Mouse (Mus musculus) liver, postnatal 0 days (tissue): ENCODE measurements around the gene Galnt10. TPM values are rescaled to one million over a fixed set of nuclear protein-coding genes. Genes with fewer than 3 reads are reported as not detected.

Experiments
- ATAC-seq: fragments of 200-750 bp; cut with Nextera tagmentation; 2 replicates; pipeline ENCODE4 v1.8.0; 2017; ENCODE audit warnings: mild to moderate bottlenecking, moderate library complexity
- DNase-seq: peaks from one replicate; pipeline ENCODE4 v3.0.0-alpha.2; 2016
- H3K27ac ChIP-seq: fragments of 300-500 bp; sonication (generic); 2 replicates; pipeline ENCODE4 v1.5.1; 2014; ENCODE audit warnings: antibody characterized with exemption, moderate library complexity, mild to moderate bottlenecking, low read depth
- H3K27me3 ChIP-seq: fragments of 300-500 bp; sonication (generic); 2 replicates; pipeline ENCODE4 v1.6.1; 2014; ENCODE audit warnings: low read length, control low read depth, mixed read lengths; ENCODE audit not compliant: insufficient read depth
- H3K36me3 ChIP-seq: fragments of 300-500 bp; sonication (generic); replicated peaks from 2 replicates; pipeline ENCODE4 v1.6.1; 2014; ENCODE audit warnings: mild to moderate bottlenecking, control low read depth, low read length, moderate library complexity, mixed read lengths; ENCODE audit not compliant: insufficient read depth
- H3K4me1 ChIP-seq: fragments of 300-500 bp; sonication (generic); 2 replicates; pipeline ENCODE4 v1.6.1; 2014; ENCODE audit warnings: antibody characterized with exemption, mild to moderate bottlenecking, control low read depth; ENCODE audit not compliant: insufficient read depth
- H3K4me2 ChIP-seq: fragments of 300-500 bp; sonication (generic); 2 replicates; pipeline ENCODE4 v1.6.1; 2014; ENCODE audit warnings: low read depth, mild to moderate bottlenecking, low read length, moderate library complexity, mixed read lengths
- H3K4me3 ChIP-seq: fragments of 300-500 bp; sonication (generic); 2 replicates; pipeline ENCODE4 v1.5.1; 2014; ENCODE audit warnings: low read depth, low read length
- H3K9ac ChIP-seq: fragments of 300-500 bp; sonication (generic); replicated peaks from 2 replicates; pipeline ENCODE4 v1.6.1; 2014; ENCODE audit warnings: mild to moderate bottlenecking, moderate library complexity
- H3K9me3 ChIP-seq: fragments of 300-500 bp; sonication (generic); 2 replicates; pipeline ENCODE4 v1.6.1; 2016; ENCODE audit warnings: mild to moderate bottlenecking, control low read depth, low read length, mixed read lengths
- CTCF ChIP-seq: sonication (generic); IDR thresholded peaks from 2 replicates; pipeline ENCODE4 v1.5.1; 2016; ENCODE audit warnings: antibody characterized with exemption, low read depth
- EP300 ChIP-seq: IDR thresholded peaks from 2 replicates; pipeline ENCODE4 v1.6.1; 2016; ENCODE audit warnings: antibody characterized with exemption, low read depth, mild to moderate bottlenecking
- WGBS: fragments of 180-500 bp; shearing (Covaris S2); extraction: QIAGEN DNeasy Blood & Tissue Kit; methylation state at CpG from one replicate; pipeline ENCODE4 v1.1.7; 2014; ENCODE audit not compliant: insufficient replicate concordance; 5-methylcytosine and 5-hydroxymethylcytosine counted together
- polyA plus RNA-seq: library from polyadenylated mRNA; unstranded; fragments of >200 nt; fragmentation: Nextera tagmentation; extraction: Ambion mirVana; gene quantifications from 2 replicates; pipeline ENCODE4 v1.2.1, GENCODE M21; 2015

Galnt10 gene
- polyA plus RNA-seq, 1 experiment from 2014 or later: 8.2 TPM

DNA sequence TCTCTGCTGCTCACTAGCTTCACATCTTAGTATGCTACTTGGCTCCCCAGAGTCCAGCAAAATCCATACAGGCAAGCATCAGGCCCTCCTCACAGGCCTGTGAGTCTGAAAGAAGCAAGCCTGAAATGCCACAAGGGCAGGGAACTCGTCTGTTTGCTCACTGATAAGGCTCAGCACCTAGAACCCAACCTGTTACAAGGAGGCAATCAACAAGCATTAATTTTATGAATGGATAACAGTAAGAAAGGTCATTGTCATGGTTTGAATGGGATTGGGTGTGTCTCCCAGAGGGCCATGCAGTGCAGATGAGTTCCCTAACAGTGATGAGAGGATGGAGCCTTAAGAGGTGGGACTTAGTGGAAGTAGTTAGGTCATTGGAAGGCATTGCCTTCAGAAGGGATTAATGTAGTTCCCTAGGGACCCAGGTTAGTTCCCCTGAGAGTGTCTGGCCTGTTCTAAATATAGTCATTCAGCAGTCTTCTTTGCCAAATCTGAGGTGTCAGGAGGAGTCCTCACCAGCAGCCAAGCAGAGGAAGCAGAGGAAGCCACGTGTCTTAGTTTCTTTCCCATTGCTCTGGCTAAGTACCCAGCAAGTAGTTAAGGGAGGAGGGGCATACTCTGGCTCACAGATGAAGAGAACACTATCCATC is 43.3 kb upstream of the Galnt10 start:
- 34% methylated on average over 2 of the region's 2 CpGs for WGBS
- no peak overlapping the region for H3K4me2 ChIP-seq
- no peak overlapping the region for H3K27ac ChIP-seq
- no peaks in the 10 kb centered on the region for H3K9me3 ChIP-seq
- no peaks in the 10 kb centered on the region for H3K4me1 ChIP-seq
- DNase-seq (no peak), ATAC-seq (peak; percentile 50; the same call in 1 of the 2 replicates)
- no peak overlapping the region for H3K9ac ChIP-seq
- no peaks in the 10 kb centered on the region for H3K27me3 ChIP-seq
- no peaks in the 10 kb centered on the region for H3K36me3 ChIP-seq
- TF ChIP-seq CTCF: no peak
- TF ChIP-seq EP300: no peak
- no peak overlapping the region for H3K4me3 ChIP-seq

DNA sequence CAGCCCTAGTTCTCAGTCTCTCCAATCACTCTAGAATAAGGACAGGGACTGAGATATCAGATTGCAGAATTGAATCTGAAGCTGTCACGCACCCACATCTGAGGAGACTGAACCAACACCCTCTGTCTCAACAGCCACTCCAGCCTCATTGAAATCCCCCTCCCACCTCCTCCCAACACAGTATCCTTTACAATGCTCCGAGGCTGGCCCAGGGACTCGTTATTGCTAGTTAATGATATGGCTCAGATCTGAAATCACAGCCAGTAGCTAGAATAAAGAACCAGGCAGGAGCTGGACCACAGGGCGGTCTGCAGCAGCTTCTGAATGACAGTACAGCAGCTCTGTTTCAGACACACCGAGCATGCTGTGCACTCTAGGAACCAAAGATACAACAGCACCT is 40.2 kb upstream of the Galnt10 start:
- no peak for DNase-seq

DNA sequence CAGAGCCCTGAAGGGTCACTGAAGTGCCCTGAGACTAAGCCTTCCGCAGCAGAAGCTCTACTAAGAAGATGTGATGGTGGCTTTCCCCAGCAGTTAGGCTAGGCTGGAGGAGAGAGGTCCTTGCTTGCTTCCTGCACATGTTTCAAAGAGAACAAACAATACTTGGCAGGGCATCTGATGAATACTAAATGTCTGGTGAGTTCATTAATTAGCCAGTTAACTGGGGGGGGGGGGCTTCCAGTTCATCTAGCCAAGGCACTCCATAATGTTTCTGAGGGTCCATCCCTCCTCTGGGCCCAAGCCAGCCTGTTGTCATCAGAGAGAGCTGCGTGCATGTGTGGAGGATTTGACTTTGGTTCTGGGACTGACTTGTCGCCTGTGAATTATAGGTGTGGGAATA is 39.6 kb upstream of the Galnt10 start:
- no peaks in the 10 kb centered on the region for H3K36me3 ChIP-seq
- no peaks in the 10 kb centered on the region for H3K9me3 ChIP-seq
- H3K27me3 ChIP-seq: no peaks in the 10 kb centered on the region
- no peaks in the 10 kb centered on the region for H3K4me1 ChIP-seq
- no peak overlapping the region for H3K27ac ChIP-seq
- no peak overlapping the region for H3K4me2 ChIP-seq
- no peak overlapping the region for H3K4me3 ChIP-seq
- 78% methylated on average over 3 of the region's 3 CpGs for WGBS
- ATAC-seq: no peak
- TF ChIP-seq EP300 (no peak), CTCF (no peak)
- no peak for DNase-seq
- no peak overlapping the region for H3K9ac ChIP-seq

More for the DNA sequence above, 40.2 kb upstream of the Galnt10 start:
- no peak overlapping the region for H3K4me3 ChIP-seq
- no peak overlapping the region for H3K4me2 ChIP-seq
- no peak overlapping the region for H3K27ac ChIP-seq
- TF ChIP-seq EP300: no peak
- TF ChIP-seq CTCF: no peak
- no peak for ATAC-seq
- H3K4me1 ChIP-seq: no peaks in the 10 kb centered on the region
- H3K9me3 ChIP-seq: no peaks in the 10 kb centered on the region
- H3K27me3 ChIP-seq: no peaks in the 10 kb centered on the region
- no peak overlapping the region for H3K9ac ChIP-seq
- 53% methylated on average over 5 of the region's 5 CpGs for WGBS
- H3K36me3 ChIP-seq: no peaks in the 10 kb centered on the region

DNA sequence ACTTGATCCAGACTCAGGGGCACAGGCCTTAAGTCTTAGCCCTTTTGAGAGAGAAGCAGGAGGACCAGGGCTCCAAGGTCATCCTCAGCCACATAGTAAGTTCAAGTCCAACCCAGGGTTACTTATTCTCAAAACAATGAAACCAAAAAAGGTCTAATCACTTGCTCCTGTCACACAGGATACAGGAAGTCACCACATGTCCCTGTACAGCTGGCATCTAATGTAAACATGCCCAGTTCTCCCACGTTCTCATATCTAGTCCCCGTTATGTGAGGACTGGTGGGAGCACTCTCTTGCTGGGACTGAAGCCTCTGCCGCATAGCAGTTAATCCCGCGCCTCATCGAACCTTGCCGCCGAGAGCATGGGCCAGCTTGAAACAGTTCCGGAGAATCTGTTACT is 30.7 kb upstream of the Galnt10 start:
- DNase-seq (no peak), ATAC-seq (no peak)
- 79% methylated on average over 9 of the region's 9 CpGs for WGBS
- H3K4me2 ChIP-seq: no peak overlapping the region
- H3K4me1 ChIP-seq: 0 out of 2 replicates have a peak, but pooled peaks cover 2% of the 10 kb centered on the region
- H3K9ac ChIP-seq: no peak overlapping the region
- 0 out of 2 replicates have a peak, but pooled peaks cover 3% of the 10 kb centered on the region for H3K27me3 ChIP-seq
- H3K9me3 ChIP-seq: no peaks in the 10 kb centered on the region
- H3K27ac ChIP-seq: no peak overlapping the region
- H3K36me3 ChIP-seq: no peaks in the 10 kb centered on the region
- TF ChIP-seq EP300: no peak
- no peak for TF ChIP-seq CTCF
- no peak overlapping the region for H3K4me3 ChIP-seq

DNA sequence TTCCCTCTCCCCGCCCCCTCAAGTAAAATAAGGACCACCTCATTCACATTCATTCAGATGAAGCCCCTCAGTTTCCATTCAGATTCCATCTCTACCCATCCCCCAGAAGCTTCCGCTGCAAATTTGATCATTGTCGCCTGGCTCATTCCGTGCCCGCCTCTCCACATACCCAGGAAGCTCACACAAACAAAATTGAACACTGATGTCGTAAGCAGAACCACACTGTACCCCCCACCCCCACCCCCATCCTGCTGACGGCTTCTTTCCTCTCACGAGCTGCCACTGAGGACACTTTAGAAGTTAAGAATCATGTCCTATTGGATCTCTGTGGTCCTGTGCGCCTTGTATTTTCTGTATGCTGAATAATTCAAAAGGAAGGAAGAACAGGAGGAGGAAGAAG is 30.0 kb upstream of the Galnt10 start:
- no peaks in the 10 kb centered on the region for H3K36me3 ChIP-seq
- H3K27me3 ChIP-seq: 0 out of 2 replicates have a peak, but pooled peaks cover 3% of the 10 kb centered on the region
- 57% methylated on average over 9 of the region's 9 CpGs for WGBS
- H3K9me3 ChIP-seq: no peaks in the 10 kb centered on the region
- no peak for ATAC-seq
- H3K4me2 ChIP-seq: no peak overlapping the region
- H3K9ac ChIP-seq: no peak overlapping the region
- DNase-seq: no peak
- TF ChIP-seq EP300: no peak
- no peak for TF ChIP-seq CTCF
- H3K4me3 ChIP-seq: no peak overlapping the region
- H3K27ac ChIP-seq: no peak overlapping the region
- 0 out of 2 replicates have a peak, but pooled peaks cover 2% of the 10 kb centered on the region for H3K4me1 ChIP-seq

DNA sequence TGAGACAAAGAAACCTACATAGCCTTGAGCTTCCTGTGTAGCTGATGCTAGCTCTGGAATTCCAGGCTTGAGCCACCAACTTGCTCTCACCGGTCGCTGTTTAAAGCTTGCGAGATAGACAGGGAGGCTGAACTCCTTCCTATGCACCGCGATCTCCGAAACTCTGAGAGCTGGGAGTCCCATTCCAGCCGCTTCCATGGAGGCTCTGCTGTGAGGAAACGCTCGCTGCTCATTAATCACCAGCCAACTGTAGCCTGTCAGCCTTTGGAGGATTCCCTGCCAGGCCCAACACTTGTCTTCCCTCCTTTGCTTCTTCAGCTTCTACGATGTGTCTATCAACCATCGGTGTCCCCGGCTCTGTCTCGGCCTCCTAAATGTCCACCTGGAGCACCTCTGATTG is 29.4 kb upstream of the Galnt10 start:
- Histone ChIP-seq H3K4me3 (no peak overlapping the region), H3K36me3 (no peaks in the 10 kb centered on the region), H3K27ac (no peak overlapping the region), H3K9me3 (no peaks in the 10 kb centered on the region), H3K9ac (no peak overlapping the region), H3K27me3 (0 out of 2 replicates have a peak, but pooled peaks cover 3% of the 10 kb centered on the region), H3K4me2 (no peak overlapping the region), H3K4me1 (0 out of 2 replicates have a peak, but pooled peaks cover 2% of the 10 kb centered on the region)
- no peak for DNase-seq
- 62% methylated on average over 13 of the region's 13 CpGs for WGBS
- ATAC-seq: no peak
- no peak for TF ChIP-seq EP300
- no peak for TF ChIP-seq CTCF
